Mouse (Mus musculus): ENCODE results near the gene Ankrd22.

Ankrd22 gene

GRCm38 (mm10) chr19:34078130-34078529 lies 87.7 kb downstream of the Ankrd22 start:
- no peak for DNase-seq

GRCm38 (mm10) chr19:34074239-34074638 lies 91.6 kb downstream of the Ankrd22 start:
- DNase-seq: no peak
